Mouse (Mus musculus): ENCODE measurements around the gene Lhx2. TPM values are rescaled to one million over a fixed set of nuclear protein-coding genes. Genes with fewer than 3 reads are reported as not detected.

Gene Lhx2
- polyA plus RNA-seq, 1 experiment: not detected

GRCm38 (mm10) chr2:38405356-38405755 is 66.3 kb downstream of the Lhx2 start:
- 90% methylated on average over 4 of the region's 4 CpGs for WGBS
- H3K27ac ChIP-seq (ENCODE audit: insufficient read depth, low read depth, low read length): no peak overlapping the region
- H3K4me1 ChIP-seq (ENCODE audit: control insufficient read depth, insufficient read depth, low read length): peaks cover 2% of the 10 kb centered on the region; the same call in 1 of the 2 replicates
- no peak for TF ChIP-seq POLR2A (IDR thresholded peaks at IDR 0.05; ENCODE audit: insufficient read depth, low read depth, low read length)
- H3K4me3 ChIP-seq (ENCODE audit: insufficient read depth, low read depth, low read length): no peak overlapping the region

GRCm38 (mm10) chr2:38409309-38409708 is 70.2 kb downstream of the Lhx2 start:
- H3K27ac ChIP-seq (ENCODE audit: insufficient read depth, low read depth, low read length): no peak overlapping the region
- 84% methylated on average over 3 of the region's 3 CpGs for WGBS
- no peak for TF ChIP-seq CTCF (IDR thresholded peaks at IDR 0.05; ENCODE audit: insufficient read depth, low read depth, low read length)
- TF ChIP-seq POLR2A (IDR thresholded peaks at IDR 0.05; ENCODE audit: insufficient read depth, low read depth, low read length): no peak
- no peaks in the 10 kb centered on the region for H3K4me1 ChIP-seq (ENCODE audit: control insufficient read depth, insufficient read depth, low read length)
- no peak overlapping the region for H3K4me3 ChIP-seq (ENCODE audit: insufficient read depth, low read depth, low read length)

- H3K4me1 ChIP-seq (ENCODE audit: control insufficient read depth, insufficient read depth, low read length): no peaks in the 10 kb centered on the region
- no peak overlapping the region for H3K27ac ChIP-seq (ENCODE audit: insufficient read depth, low read depth, low read length)
- TF ChIP-seq CTCF (IDR thresholded peaks at IDR 0.05; ENCODE audit: insufficient read depth, low read depth, low read length): no peak
- no peak for TF ChIP-seq POLR2A (IDR thresholded peaks at IDR 0.05; ENCODE audit: insufficient read depth, low read depth, low read length)
- H3K4me3 ChIP-seq (ENCODE audit: insufficient read depth, low read depth, low read length): no peak overlapping the region
- WGBS: 88% methylated on average over 6 of the region's 6 CpGs
Observed at GRCm38 (mm10) chr2:38410227-38410626, 71.1 kb downstream of the Lhx2 start.

GRCm38 (mm10) chr2:38412599-38413177 is 73.6 kb downstream of the Lhx2 start:
- WGBS: 42% methylated on average over 11 of the region's 11 CpGs
- TF ChIP-seq CTCF (IDR thresholded peaks at IDR 0.05; ENCODE audit: insufficient read depth, low read depth, low read length): no peak
- TF ChIP-seq POLR2A (IDR thresholded peaks at IDR 0.05; ENCODE audit: insufficient read depth, low read depth, low read length): no peak
- Histone ChIP-seq H3K4me1 (ENCODE audit: control insufficient read depth, insufficient read depth, low read length) (no peaks in the 10 kb centered on the region), H3K27ac (ENCODE audit: insufficient read depth, low read depth, low read length) (no peak overlapping the region), H3K4me3 (ENCODE audit: insufficient read depth, low read depth, low read length) (no peak overlapping the region)

- H3K27ac ChIP-seq (ENCODE audit: insufficient read depth, low read depth, low read length): no peak overlapping the region
- H3K4me1 ChIP-seq (ENCODE audit: control insufficient read depth, insufficient read depth, low read length): no peaks in the 10 kb centered on the region
- 58% methylated on average over 4 of the region's 4 CpGs for WGBS
- TF ChIP-seq CTCF (IDR thresholded peaks at IDR 0.05; ENCODE audit: insufficient read depth, low read depth, low read length): no peak
- TF ChIP-seq POLR2A (IDR thresholded peaks at IDR 0.05; ENCODE audit: insufficient read depth, low read depth, low read length): no peak
- no peak overlapping the region for H3K4me3 ChIP-seq (ENCODE audit: insufficient read depth, low read depth, low read length)
Observed at GRCm38 (mm10) chr2:38417970-38418369, 78.9 kb downstream of the Lhx2 start.

Other genes with a start within 250 kb of the Lhx2 start
- not detected in 2 replicates for gene Dennd1a, start 51.9 kb upstream of the Lhx2 start, polyA plus RNA-seq (2012; ENCODE audit: insufficient read depth, insufficient read length, low replicate concordance, missing spikeins)
- not detected in 2 replicates for gene Nek6, start 172.4 kb downstream of the Lhx2 start, polyA plus RNA-seq (2012; ENCODE audit: insufficient read depth, insufficient read length, low replicate concordance, missing spikeins)

Measured in olfactory bulb, adult 2 months (tissue).